Mouse (Mus musculus) stomach, embryonic 14.5 days (tissue): Measurements from ENCODE around the gene Hist1h2bc. TPM values are rescaled to one million over a fixed set of nuclear protein-coding genes. Genes with fewer than 3 reads are reported as not detected.
"Not testable (repeated sequence)": the region's sequence is repeated elsewhere in the genome, so short reads cannot be mapped to it uniquely, and the experiment has no call there.

Source experiments
- ATAC-seq: fragments of 200-750 bp; cut with Nextera tagmentation; 2 replicates; pipeline ENCODE4 v1.8.0; 2017; ENCODE audit warnings: low read depth, moderate TSS enrichment; ENCODE audit not compliant: insufficient number of reproducible peaks, insufficient read depth, low FRiP score
- H3K27ac ChIP-seq: fragments of 300-500 bp; sonication (generic); 2 replicates; pipeline ENCODE4 v1.5.1; 2014; ENCODE audit warnings: mild to moderate bottlenecking, low read length, moderate library complexity, mixed read lengths
- H3K27me3 ChIP-seq: fragments of 300-500 bp; sonication (generic); 2 replicates; pipeline ENCODE4 v1.6.1; 2014; ENCODE audit warnings: low read length, control low read depth, mixed read lengths; ENCODE audit not compliant: control insufficient read depth, insufficient read depth
- H3K36me3 ChIP-seq: fragments of 300-500 bp; sonication (generic); 2 replicates; pipeline ENCODE4 v1.6.1; 2014; ENCODE audit warnings: mild to moderate bottlenecking, control low read depth, low read length, moderate library complexity, mixed read lengths; ENCODE audit not compliant: control insufficient read depth, insufficient read depth
- H3K4me1 ChIP-seq: fragments of 300-500 bp; sonication (generic); 2 replicates; pipeline ENCODE4 v1.6.1; 2014; ENCODE audit warnings: low read length, control low read depth, mixed read lengths; ENCODE audit not compliant: control insufficient read depth, insufficient read depth
- H3K4me2 ChIP-seq: fragments of 300-500 bp; sonication (generic); replicated peaks from 2 replicates; pipeline ENCODE4 v1.6.1; 2014; ENCODE audit warnings: low read depth, low read length, control low read depth
- H3K4me3 ChIP-seq: fragments of 300-500 bp; sonication (generic); 2 replicates; pipeline ENCODE4 v1.5.1; 2014; ENCODE audit warnings: low read depth, low read length, control low read depth
- H3K9ac ChIP-seq: fragments of 300-500 bp; sonication (generic); replicated peaks from 2 replicates; pipeline ENCODE4 v1.6.1; 2014; ENCODE audit warnings: low read depth, mild to moderate bottlenecking, control low read depth, low read length, moderate library complexity, mixed read lengths
- H3K9me3 ChIP-seq: fragments of 300-500 bp; sonication (generic); 2 replicates; pipeline ENCODE4 v1.6.1; 2016; ENCODE audit warnings: low read depth, low read length, control low read depth; ENCODE audit not compliant: control insufficient read depth
- WGBS: fragments of 180-500 bp; shearing (Covaris S2); extraction: QIAGEN DNeasy Blood & Tissue Kit; methylation state at CpG from one replicate; pipeline ENCODE4 v1.1.7; 2014; 5-methylcytosine and 5-hydroxymethylcytosine counted together
- polyA plus RNA-seq: library from polyadenylated mRNA; unstranded; fragments of >200 nt; fragmentation: Nextera tagmentation; extraction: Ambion mirVana; gene quantifications from 2 replicates; pipeline ENCODE4 v1.2.1, GENCODE M21; 2014

The Hist1h2bc gene
- 58.8 and 65.1 TPM in 2 replicates for polyA plus RNA-seq

DNA sequence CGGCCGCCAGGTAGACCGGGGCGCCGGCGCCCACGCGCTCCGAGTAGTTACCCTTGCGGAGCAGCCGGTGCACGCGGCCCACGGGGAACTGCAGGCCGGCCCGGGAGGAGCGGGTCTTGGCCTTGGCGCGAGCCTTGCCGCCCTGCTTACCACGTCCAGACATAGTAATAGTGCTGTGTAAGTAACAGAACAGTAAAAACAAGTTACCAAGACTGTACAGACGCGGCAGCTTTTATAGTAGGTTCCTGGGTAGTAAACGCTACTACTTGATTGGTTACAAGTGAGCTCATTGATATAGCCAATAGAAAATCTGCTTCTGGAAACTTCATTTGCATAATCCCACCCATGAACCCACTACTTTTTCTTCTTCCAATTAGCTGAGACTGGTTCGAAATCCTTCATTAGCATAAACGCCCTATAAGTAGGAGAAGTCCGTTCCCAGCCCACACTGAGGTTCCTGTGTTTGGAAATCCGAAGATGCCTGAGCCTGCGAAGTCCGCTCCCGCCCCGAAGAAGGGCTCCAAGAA lies at the start of gene Hist1h2bc, which contains the start of gene Hist1h2ac:
Hist1h2bc (plus strand) TSS at position 445 of the 527 bp plus-strand sequence.
Hist1h2ac (minus strand) TSS at position 194 of the 527 bp plus-strand sequence.
- peak; percentile 98 for ATAC-seq

DNA sequence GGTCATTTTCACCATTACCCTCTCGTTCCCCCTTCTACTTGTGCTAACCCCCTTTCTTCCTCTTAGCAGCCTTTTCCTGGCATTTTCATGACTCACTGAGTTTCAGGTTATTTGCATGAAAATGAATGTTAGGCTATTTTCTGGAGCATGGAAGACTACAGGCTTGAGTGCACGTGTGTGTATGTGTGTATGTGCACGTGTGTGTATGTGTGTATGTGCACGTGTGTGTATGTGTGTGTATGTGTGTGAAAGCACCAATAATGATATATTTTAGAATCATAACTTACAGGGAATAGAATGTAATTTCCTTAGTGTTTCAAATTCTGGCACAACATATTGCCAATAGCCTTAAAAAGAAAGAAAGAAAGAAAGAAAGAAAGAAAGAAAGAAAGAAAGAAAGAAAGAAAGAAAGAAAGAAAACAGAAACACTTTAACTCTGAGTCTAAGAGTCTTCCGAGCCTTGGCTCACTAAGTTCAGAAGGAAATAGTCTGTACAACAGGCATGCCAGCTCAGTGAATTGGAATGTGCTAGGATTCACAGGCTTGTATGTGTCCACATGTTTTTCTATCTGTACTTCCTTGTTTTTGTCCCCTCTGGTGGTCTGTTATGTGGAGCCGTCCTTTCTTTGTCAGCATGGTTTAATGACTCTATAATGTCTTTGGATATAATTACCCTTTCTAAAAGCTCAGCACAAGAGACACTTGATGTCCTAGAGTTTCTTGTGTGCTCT lies 24.2 kb upstream of the Hist1h2bc start:
- Histone ChIP-seq H3K9me3 (no peaks in the 10 kb centered on the region), H3K27me3 (no peaks in the 10 kb centered on the region), H3K9ac (no peak overlapping the region), H3K4me3 (no peak overlapping the region), H3K27ac (no peak overlapping the region), H3K4me2 (no peak overlapping the region), H3K36me3 (no peaks in the 10 kb centered on the region), H3K4me1 (no peaks in the 10 kb centered on the region)
- WGBS: 71% methylated on average over 6 of the region's 6 CpGs
- no peak for ATAC-seq

More for the DNA sequence above, at the start of gene Hist1h2bc, which contains the start of gene Hist1h2ac:
- Histone ChIP-seq H3K4me3 (peak within 1 kb of the TSS; percentile 34), H3K9ac (peak within 1 kb of the TSS; percentile 55), H3K27ac (peak within 1 kb of the TSS; percentile 98), H3K27me3 (no peaks in the 10 kb centered on the region), H3K4me1 (peaks cover 9% of the 10 kb centered on the region; the same call in 1 of the 2 replicates), H3K36me3 (no peaks in the 10 kb centered on the region), H3K4me2 (peak within 1 kb of the TSS; percentile 78), H3K9me3 (no peaks in the 10 kb centered on the region)
- 0% methylated on average over 32 of the region's 32 CpGs for WGBS

DNA sequence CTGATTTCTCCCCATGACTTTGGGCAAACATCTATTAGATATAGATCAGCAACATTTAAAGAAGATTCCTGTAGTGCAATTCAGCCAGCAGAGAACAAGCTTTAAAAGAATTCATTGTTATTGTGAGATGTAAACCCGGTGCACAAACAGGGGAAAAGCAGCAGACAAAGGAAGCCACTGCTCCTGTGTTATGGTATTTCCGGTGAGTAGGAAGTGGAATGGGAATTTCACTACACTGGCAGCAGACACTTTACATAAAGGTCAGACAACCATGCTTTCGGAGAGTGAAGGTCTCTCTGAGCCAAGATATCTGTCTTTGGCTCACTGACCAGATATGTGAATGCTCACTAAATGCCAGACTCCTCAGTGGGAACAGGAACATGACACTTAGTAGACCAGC lies 21.5 kb upstream of the Hist1h2bc start:
- Histone ChIP-seq H3K36me3 (no peaks in the 10 kb centered on the region), H3K9me3 (no peaks in the 10 kb centered on the region), H3K4me2 (no peak overlapping the region), H3K27me3 (no peaks in the 10 kb centered on the region), H3K27ac (no peak overlapping the region), H3K9ac (no peak overlapping the region), H3K4me1 (no peaks in the 10 kb centered on the region), H3K4me3 (no peak overlapping the region)
- no peak for ATAC-seq
- 72% methylated on average over 3 of the region's 3 CpGs for WGBS

DNA sequence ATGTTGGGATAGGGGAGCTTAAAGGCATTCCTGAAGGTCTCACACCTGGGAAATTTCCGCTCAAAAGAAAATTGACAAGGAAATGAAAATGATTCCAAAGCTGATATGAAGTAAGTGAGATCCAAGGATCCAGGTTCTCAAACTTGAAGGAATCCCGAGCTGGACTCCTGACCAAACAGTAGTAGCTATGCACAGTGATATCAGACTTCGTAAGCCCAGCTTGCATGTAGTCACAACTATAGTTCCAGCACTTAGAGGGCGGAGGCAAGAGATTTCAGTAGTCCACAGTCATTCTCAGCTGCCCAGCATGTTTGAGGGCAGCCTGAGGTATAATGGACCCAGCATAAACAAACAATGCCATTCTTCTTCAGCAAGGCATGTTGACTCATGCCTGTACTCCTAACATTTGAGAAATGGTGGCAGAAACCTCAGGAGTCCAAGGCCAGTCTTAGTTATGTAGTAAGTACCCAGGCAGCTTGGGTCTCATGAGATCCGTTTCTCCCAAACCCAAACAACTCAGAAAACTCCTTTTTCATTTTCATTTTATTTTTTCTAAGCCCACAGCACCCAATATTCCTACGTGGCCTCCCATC lies 1.9 kb upstream of the Hist1h2bc start:
- H3K9me3 ChIP-seq: no peaks in the 10 kb centered on the region
- 63% methylated on average over 6 of the region's 6 CpGs for WGBS
- H3K27ac ChIP-seq: no peak overlapping the region
- 0 out of 2 replicates have a peak overlapping the region, but pooled peaks have one; percentile 47 for H3K9ac ChIP-seq
- H3K27me3 ChIP-seq: no peaks in the 10 kb centered on the region
- H3K4me3 ChIP-seq: no peak overlapping the region
- no peaks in the 10 kb centered on the region for H3K36me3 ChIP-seq
- peaks cover 5% of the 10 kb centered on the region; the same call in 1 of the 2 replicates for H3K4me1 ChIP-seq
- H3K4me2 ChIP-seq: peak overlapping the region; percentile 52; the same call in 1 of the 2 replicates
- no peak for ATAC-seq

DNA sequence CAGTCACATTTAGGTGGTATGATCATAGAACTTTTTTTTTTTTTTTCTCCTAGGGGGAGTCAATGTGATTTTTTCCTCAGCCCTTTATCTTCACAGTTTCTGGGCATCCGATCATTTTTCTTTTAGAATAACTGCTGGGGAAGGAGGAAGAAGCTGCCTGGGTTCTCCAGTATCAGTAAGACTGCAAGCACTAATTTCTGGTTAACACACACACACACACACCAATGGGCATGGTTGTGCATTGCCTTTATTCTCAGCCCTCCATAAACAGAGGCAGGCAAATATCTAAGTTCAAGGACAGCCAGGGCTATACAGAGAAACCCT lies 1.4 kb upstream of the Hist1h2bc start:
- peak overlapping the region; percentile 91 for H3K27ac ChIP-seq
- peak overlapping the region; percentile 34 for H3K4me3 ChIP-seq
- ATAC-seq: no peak
- H3K27me3 ChIP-seq: no peaks in the 10 kb centered on the region
- H3K9me3 ChIP-seq: no peaks in the 10 kb centered on the region
- peak overlapping the region; percentile 47 for H3K9ac ChIP-seq
- peaks cover 5% of the 10 kb centered on the region; the same call in 1 of the 2 replicates for H3K4me1 ChIP-seq
- peak overlapping the region; percentile 52 for H3K4me2 ChIP-seq
- WGBS: 44% methylated on average over 1 of the region's 1 CpGs
- H3K36me3 ChIP-seq: no peaks in the 10 kb centered on the region

DNA sequence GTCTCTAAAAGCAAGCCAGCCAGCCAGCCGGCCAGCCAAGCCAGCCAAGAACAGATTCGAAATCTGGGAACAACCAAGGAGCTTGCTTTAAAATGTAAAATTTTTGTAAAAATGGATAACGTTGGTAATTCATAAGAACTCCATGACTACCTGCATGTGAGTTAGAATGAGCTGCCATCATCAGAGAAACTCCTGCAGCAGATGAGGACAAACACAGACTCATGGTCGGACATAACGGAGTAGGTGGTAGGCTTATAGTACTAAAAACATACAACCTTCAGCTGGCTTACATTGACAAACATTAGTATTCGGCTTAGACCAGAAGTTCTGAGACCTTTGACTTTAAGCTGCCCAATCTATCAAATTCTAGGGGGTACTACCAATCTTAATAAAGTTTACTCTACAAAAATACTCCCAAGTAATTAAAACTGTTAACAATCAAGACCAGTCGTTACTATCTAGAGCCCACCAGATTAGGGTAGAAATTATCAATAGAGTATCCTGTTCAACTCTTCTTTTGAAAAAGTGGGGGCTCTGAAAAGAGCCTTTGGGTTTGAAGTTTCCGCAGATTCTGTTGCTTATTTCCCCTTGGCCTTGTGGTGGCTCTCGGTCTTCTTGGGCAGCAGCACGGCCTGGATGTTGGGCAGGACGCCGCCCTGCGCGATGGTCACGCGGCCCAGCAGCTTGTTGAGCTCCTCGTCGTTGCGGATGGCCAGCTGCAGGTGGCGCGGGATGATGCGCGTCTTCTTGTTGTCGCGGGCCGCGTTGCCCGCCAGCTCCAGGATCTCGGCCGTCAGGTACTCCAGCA lies 848 bp upstream of the Hist1h2bc start:
- H3K9me3 ChIP-seq, H3K4me1 ChIP-seq, H3K27me3 ChIP-seq, H3K36me3 ChIP-seq: not testable (repeated sequence)
- ATAC-seq: peak; percentile 16
- Histone ChIP-seq H3K4me2 (peak overlapping the region; percentile 52), H3K27ac (peak overlapping the region; percentile 91), H3K4me3 (peak overlapping the region; percentile 34), H3K9ac (peak overlapping the region; percentile 47)
- WGBS: 10% methylated on average over 12 of the region's 30 CpGs

DNA sequence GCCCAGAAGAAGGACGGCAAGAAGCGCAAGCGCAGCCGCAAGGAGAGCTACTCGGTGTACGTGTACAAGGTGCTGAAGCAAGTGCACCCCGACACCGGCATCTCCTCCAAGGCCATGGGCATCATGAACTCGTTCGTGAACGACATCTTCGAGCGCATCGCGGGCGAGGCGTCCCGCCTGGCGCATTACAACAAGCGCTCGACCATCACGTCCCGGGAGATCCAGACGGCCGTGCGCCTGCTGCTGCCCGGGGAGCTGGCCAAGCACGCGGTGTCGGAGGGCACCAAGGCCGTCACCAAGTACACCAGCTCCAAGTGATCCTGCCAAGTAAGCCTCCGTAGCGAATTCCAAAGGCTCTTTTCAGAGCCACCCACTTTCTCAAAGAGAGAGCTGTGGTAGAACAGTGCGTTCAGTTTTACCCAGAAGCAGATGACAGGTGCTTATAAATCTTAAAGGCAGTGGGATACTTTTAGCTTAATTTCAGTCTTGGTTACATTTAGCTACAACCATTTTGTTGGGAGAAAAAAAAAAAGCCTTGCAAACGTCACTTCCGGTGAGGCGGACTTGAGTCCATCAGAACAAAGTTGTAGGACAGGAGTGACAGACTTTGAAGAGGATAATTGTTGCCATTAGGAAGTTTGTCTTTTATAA lies 421 bp downstream of the Hist1h2bc start:
- WGBS: 0% methylated on average over 11 of the region's 37 CpGs
- peak overlapping the region; percentile 34 for H3K4me3 ChIP-seq
- not testable (repeated sequence) for H3K27me3 ChIP-seq

More for the DNA sequence above, 421 bp downstream of the Hist1h2bc start:
- Histone ChIP-seq H3K9ac (peak overlapping the region; percentile 55), H3K4me2 (peak overlapping the region; percentile 78), H3K27ac (peak overlapping the region; percentile 98)
- ATAC-seq, H3K4me1 ChIP-seq, H3K36me3 ChIP-seq, H3K9me3 ChIP-seq: not testable (repeated sequence)
